Mouse (Mus musculus): ENCODE measurements around the gene Cers1.

The Cers1 gene

GRCm38 (mm10) chr8:70316511-70317504 is 1.2 kb downstream of the Cers1 start:
- peak; percentile 93 for DNase-seq (ENCODE audit: low read depth, low spot score)

GRCm38 (mm10) chr8:70317872-70318271 is 2.3 kb downstream of the Cers1 start:
- no peak for DNase-seq (ENCODE audit: low read depth, low spot score)

GRCm38 (mm10) chr8:70323716-70324115 is 8.1 kb downstream of the Cers1 start:
- no peak for DNase-seq (ENCODE audit: low read depth, low spot score)

GRCm38 (mm10) chr8:70327512-70327911 is 11.9 kb downstream of the Cers1 start:
- DNase-seq (ENCODE audit: low read depth, low spot score) = no peak

DNA sequence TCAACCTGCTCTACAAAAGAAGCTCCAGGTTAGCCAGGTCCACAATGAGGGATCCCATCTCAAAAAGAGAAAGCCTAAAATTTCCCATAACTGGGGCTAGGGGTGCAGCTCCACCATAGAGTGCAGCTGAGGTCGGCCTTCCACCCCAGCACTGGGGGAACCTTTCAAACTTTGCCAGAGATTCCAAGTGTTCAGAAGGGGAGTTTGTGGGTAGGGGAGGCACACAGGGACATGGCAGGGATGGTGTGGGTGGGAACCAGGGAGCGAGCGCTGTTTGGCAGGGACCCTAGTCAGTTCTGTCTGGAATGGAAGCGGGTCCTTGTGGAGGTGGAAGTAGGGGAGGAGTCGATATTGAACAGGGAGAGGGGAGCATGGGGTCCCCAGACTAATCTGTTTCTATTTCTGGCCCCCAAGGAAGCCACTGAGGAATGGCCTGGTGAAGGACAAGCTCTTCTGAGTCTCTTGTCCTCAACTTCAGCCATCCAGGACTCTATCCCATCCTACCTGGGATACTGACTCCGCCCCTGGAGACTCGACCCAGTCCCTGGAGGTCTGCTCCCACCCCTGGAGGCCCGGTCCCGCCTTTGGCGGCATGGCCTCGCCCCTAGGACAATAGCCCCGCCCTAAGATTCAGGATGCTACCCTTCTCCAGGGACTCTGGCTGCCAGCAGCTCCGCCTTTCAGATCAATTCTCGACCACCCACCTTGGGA is 13.7 kb downstream of the Cers1 start, which contains the start of gene Gdf1:
Gene Gdf1, plus strand, starts transcription at position 694 of the 711 bp plus-strand sequence.
- no peak for DNase-seq (ENCODE audit: low read depth, low spot score)

GRCm38 (mm10) chr8:70329835-70330740 is 14.5 kb downstream of the Cers1 start:
- no peak for DNase-seq (ENCODE audit: low read depth, low spot score)

GRCm38 (mm10) chr8:70330741-70331364 is 15.3 kb downstream of the Cers1 start:
- no peak for DNase-seq (ENCODE audit: low read depth, low spot score)

GRCm38 (mm10) chr8:70331526-70331925 is 16.0 kb downstream of the Cers1 start:
- DNase-seq (ENCODE audit: low read depth, low spot score) = no peak

DNA sequence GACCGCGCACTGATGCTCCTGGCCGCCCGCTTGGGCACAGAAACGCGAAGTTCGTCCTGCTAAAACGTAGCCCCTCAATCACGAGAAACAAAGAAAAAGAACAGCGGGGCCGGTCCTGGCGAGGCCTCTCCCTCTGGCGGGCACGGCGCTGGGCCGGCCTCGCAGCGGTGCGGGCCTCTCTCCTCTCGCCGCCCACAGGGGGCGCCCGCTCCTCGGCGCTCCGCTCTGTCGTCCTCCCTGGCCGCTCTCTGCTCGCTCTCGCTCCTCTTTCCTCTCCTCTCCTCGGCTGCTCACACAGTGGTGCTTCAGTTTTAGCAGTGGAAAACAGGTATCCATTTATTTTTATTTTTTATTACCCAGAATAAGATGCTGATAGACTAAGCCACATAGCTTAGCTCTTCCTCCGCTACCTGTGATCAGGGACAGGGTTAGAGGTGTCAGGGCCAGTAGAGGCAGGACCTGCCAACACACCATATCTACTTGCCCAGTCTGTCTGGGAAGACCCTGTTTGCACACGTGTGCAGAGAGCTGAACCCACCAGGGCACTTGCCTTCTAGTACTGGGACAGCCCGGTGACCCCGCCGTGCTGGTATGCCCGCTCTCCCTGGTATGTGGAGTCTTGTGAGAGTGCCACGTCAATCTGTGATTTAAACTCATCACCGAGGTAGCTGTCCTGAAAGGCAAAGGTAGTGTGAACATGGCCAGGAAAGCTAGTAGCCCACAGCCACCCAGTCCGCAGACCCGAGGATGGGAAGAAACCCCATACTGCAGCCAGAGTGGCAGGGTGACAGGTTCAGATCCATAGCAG is 16.7 kb downstream of the Cers1 start:
- no peak for DNase-seq (ENCODE audit: low read depth, low spot score)

DNA sequence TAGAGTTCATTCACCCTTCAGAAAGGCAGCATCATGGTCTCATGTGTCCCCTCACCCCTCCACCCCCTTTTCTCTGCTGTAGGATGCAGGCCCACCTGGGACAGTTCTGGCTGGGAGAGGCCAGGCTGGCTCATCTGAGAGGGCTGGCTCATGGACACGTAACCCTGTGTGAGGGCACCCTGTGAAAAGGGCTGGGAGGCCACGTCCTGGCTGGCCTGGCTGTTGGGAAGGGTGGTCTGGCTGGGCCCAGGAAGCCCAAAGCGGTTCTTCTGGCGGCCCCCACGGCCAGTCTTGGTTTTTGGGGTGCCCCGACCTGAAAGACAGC is 17.3 kb downstream of the Cers1 start:
- no peak for DNase-seq (ENCODE audit: low read depth, low spot score)

DNA sequence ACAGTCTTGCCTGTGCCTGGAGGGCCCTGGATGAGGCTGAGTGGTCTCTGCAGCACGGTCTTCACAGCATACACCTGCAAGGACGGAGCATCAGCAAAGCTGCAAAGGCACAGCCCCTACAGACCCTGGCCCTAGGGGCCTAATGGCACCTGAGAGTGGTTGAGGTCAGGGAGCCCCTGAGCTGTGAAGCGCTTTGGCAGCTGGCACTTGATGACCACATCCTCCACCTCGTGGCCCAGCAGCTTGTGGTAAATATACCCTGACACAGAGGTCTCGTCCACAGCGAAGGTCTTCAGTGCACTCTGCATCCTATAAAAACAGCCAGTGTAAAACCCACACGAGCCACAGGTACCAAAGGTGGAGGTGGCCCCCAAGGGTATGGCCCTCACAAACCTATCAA is 23.4 kb downstream of the Cers1 start:
- no peak for DNase-seq (ENCODE audit: low read depth, low spot score)

- DNase-seq (ENCODE audit: low read depth, low spot score) = no peak
These were observed 25.1 kb downstream of the Cers1 start for GRCm38 (mm10) chr8:70340659-70341058.

DNA sequence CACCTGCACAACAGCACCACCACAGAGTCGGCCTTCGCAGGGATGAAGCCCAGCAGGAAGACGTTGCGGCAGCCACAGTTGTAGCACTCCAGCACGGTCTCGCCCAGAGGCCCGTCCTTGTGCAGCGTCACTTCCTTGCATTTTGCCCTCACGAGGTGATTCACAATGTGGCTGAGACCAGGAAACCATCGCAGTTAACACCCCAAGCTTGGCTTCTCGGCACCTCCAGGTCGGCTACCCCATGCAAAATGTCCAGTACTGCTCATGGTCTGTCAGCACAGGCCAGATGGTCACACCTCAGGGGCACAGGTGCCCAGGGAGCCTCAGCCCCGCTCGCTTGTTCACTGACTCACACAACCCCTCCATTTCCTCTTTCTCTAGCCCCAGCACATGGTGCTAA is 26.4 kb downstream of the Cers1 start:
- DNase-seq (ENCODE audit: low read depth, low spot score) = no peak

GRCm38 (mm10) chr8:70343076-70343475 is 27.5 kb downstream of the Cers1 start:
- no peak for DNase-seq (ENCODE audit: low read depth, low spot score)

DNA sequence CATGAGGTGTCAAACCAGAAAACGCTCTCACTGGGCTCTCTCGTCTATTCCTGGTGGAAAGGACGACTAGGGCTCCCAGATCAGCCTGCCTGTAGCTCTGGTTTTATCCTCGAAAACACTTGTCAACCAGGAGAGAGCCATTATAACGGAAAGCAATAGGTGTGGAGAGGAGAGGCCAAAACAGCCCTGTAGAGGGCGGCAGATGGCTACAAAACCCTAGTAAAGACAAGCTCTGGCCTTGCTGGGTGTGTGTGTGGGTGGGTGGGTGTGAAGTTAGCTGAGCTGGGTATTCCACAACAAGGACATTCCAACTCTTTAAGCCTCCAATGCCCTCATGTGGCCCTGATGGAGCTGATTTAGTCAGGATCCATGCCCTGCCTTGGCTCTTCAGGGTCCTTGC is 28.1 kb downstream of the Cers1 start:
- no peak for DNase-seq (ENCODE audit: low read depth, low spot score)

DNA sequence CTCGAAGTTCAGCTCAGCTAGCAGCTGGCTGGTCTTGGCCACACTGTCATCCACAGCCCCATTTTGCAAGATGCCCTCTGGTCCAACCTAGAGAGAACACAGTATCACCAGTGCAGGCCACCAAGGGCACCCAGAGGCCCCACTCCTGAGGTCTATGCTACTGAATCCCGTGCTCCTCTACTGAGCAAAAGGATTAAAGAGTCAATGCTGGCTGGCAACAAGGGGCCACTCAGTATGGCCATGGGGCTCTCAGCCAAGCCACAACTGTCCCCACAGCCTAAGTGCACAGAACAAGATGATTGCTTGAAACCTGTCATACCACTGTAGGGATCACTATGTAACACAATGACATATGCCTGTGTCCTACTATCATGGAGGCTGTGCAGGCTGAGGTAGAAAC is 28.7 kb downstream of the Cers1 start:
- no peak for DNase-seq (ENCODE audit: low read depth, low spot score)

- no peak for DNase-seq (ENCODE audit: low read depth, low spot score)
These were observed 31.9 kb downstream of the Cers1 start for GRCm38 (mm10) chr8:70347443-70347842.

GRCm38 (mm10) chr8:70347860-70348420 is 32.4 kb downstream of the Cers1 start:
- no peak for DNase-seq (ENCODE audit: low read depth, low spot score)

DNA sequence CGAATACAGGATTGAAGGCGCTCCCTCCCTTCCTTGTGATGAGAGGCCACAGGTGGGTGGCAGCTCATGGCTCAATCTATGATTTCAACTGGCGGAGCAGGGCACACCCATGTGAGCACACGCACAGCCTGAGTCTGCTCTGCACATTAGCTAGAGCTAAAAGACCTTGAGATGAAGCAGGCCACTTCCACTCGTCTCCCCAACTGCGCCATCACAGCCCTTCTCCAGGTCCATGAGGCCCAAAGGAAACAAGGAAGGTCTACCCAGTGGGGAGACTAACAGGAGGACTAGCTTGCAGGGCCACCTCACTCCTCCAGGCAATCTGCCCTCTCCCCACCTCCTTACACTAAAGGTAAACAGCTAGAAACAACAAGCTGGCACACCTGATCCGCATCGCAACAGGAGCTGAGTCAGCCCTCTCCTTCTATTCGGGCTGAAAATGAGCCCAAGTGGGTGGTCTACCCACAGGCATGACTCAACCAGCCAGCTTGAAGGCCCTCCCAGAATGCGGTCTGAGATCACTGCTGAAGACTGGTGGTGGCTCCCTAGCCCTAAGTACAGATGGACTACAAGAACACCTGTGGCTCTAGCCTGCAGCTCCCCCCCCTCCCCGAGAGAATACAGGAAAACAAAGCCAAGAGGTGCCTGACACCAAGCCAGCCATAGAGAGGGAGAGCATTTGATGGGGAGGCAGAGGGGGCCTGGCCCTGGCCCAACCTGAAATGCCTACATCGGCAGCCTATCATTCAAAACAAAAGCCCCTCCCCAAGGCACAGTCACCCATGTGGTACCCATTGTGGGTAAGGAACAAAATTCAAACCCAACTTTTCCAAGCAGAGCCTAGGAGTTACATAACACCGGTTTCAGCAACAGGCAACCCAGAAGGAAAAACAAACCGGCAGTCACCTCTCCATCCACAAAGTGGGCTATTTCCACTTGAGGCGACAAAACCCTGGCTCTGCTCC is 35.7 kb downstream of the Cers1 start:
- DNase-seq (ENCODE audit: low read depth, low spot score) = no peak

Measured in telencephalon, adult 2 months (tissue).